Mouse (Mus musculus): ENCODE data around the gene Nepn. TPM values are rescaled to one million over a fixed set of nuclear protein-coding genes. Genes with fewer than 3 reads are reported as not detected.
"Not testable (repeated sequence)": the region's sequence is repeated elsewhere in the genome, so short reads cannot be mapped to it uniquely, and the experiment has no call there.

The Nepn gene
- total RNA-seq (2014; rRNA removed) (not detected in 2 replicates), polyA plus RNA-seq (2015; fragmentation: Nextera tagmentation; extraction: Ambion mirVana) (not detected in 2 replicates)

DNA sequence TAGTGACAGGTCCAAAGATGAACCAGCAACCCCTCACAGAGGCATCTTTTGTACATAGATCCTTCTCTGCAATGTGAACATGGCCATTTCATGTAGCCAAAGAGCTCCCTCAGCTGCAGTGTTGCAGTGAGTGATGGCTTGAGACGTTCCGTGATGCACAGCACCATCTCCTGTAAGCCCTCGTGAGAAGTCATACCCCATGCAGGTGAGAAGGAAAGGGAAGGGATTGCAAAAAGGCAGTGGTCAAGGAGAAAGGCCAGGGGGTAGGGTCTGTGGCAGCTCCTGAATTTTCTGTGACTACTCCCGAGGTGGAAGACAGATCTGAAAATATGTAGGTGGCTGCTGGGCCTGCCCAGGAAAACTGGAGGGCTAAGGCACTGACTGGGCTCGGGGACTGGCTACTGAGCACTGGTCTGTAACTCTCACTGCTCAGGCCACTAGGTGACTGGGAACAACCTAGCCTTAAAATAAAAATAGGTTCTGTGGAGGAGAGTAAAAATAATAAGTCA, at the start of gene Nepn:
Nepn (plus strand) TSS at position 51 of the 509 bp plus-strand sequence.
- Histone ChIP-seq H3K27me3 (ENCODE audit: insufficient read depth, low read length) (no peaks in the 10 kb centered on the region), H3K27ac (ENCODE audit: low read depth, low read length) (no peak within 1 kb of the TSS), H3K9ac (replicated peaks; ENCODE audit: low read length, poor library complexity, severe bottlenecking) (no peak within 1 kb of the TSS), H3K9me3 (ENCODE audit: low read length) (no peaks in the 10 kb centered on the region), H3K4me1 (ENCODE audit: insufficient read depth, low read length) (no peaks in the 10 kb centered on the region), H3K36me3 (ENCODE audit: insufficient read depth, low read length) (no peaks in the 10 kb centered on the region), H3K4me3 (ENCODE audit: low read depth, low read length) (no peak within 1 kb of the TSS), H3K4me2 (ENCODE audit: low read depth, low read length, poor library complexity, severe bottlenecking) (no peak within 1 kb of the TSS)
- ATAC-seq (ENCODE audit: low FRiP score) = no peak
- WGBS = 80% methylated on average over 5 of the region's 5 CpGs
- DNase-seq (ENCODE audit: low spot score) = no peak
- TF ChIP-seq CTCF (IDR thresholded peaks at IDR 0.05) = no peak

DNA sequence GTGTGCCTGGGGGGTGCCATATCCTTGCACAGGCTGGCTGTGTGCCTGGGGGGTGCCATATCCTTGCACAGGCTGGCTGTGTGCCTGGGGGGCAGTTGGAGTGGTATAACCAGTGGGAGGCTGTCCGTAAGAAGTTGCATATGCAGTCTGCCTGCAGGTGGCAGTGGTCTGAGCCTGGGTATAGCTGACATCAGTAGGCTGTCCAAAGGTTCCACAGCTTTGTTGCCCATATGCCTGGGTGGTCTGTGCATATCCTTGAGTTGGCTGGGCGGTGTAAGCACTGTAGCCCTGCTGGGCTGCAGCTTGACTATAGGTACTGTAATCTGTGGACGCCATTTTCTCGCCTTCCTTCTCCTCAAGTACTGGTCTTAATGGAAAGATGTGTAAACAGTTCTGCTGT, 45.4 kb upstream of the Nepn start:
- ATAC-seq (ENCODE audit: low FRiP score); H3K4me3 ChIP-seq (ENCODE audit: low read depth, low read length); H3K9ac ChIP-seq (replicated peaks; ENCODE audit: low read length, poor library complexity, severe bottlenecking); DNase-seq (ENCODE audit: low spot score); H3K9me3 ChIP-seq (ENCODE audit: low read length); H3K27ac ChIP-seq (ENCODE audit: low read depth, low read length); H3K27me3 ChIP-seq (ENCODE audit: insufficient read depth, low read length); H3K4me1 ChIP-seq (ENCODE audit: insufficient read depth, low read length); H3K4me2 ChIP-seq (ENCODE audit: low read depth, low read length, poor library complexity, severe bottlenecking): not testable (repeated sequence)
- 96% methylated on average over 4 of the region's 4 CpGs for WGBS
- peaks cover 26% of the 10 kb centered on the region for H3K36me3 ChIP-seq (ENCODE audit: insufficient read depth, low read length)
- TF ChIP-seq CTCF (IDR thresholded peaks at IDR 0.05) = peak; percentile 29; the same call in 1 of the 2 replicates

DNA sequence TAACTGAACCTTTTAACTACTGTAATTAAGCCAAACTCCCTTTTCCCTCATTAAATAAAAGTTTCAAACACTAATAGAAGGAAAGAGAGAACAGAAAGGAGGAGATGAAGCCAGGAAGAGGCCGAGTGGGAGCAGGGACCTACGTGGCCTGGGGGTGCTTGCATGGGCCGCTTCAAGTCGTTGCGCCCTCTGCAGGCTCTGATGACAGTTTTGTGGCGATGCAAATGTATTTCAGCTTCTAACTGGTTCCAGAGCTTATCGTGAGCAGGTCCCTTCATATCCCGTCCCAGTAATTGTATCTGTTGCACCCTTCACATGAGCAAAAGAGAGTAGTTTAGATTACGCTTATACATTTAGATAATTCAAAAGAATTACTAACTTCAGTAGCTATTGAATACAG, 35.6 kb upstream of the Nepn start:
- 74% methylated on average over 9 of the region's 9 CpGs for WGBS
- Histone ChIP-seq H3K4me2 (ENCODE audit: low read depth, low read length, poor library complexity, severe bottlenecking) (no peak overlapping the region), H3K4me3 (ENCODE audit: low read depth, low read length) (no peak overlapping the region), H3K27me3 (ENCODE audit: insufficient read depth, low read length) (no peaks in the 10 kb centered on the region), H3K36me3 (ENCODE audit: insufficient read depth, low read length) (peaks cover 13% of the 10 kb centered on the region), H3K9ac (replicated peaks; ENCODE audit: low read length, poor library complexity, severe bottlenecking) (no peak overlapping the region), H3K4me1 (ENCODE audit: insufficient read depth, low read length) (no peaks in the 10 kb centered on the region), H3K27ac (ENCODE audit: low read depth, low read length) (no peak overlapping the region), H3K9me3 (ENCODE audit: low read length) (no peaks in the 10 kb centered on the region)
- peak; percentile 24 for TF ChIP-seq CTCF (IDR thresholded peaks at IDR 0.05)
- ATAC-seq (ENCODE audit: low FRiP score) (no peak), DNase-seq (ENCODE audit: low spot score) (no peak)

DNA sequence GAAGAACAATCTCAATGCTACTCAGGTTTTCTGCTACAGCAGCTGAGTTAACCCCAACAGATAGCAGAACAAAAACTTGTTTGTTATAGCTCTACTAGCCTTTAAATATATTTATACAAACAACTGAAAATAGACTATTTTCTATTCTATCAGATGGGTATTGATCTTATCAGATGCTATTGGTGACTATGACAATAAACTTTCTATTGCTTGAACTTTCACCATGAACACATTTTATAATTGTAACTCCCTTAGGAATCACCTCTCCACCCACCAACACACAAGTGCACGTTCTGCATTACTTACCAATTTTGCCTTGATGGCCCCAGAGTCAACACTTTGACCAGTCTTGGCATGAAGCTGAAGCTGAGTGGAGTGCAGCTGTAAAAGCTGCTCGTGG, 30.3 kb upstream of the Nepn start, which contains the start of gene Gm26741:
Gm26741 (plus strand) TSS at position 301 of the 400 bp plus-strand sequence.
- 90% methylated on average over 2 of the region's 2 CpGs for whole genome bisulfite sequencing
- Histone ChIP-seq H3K9ac (replicated peaks; ENCODE audit: low read length, poor library complexity, severe bottlenecking) (no peak within 1 kb of the TSS), H3K27me3 (ENCODE audit: insufficient read depth, low read length) (no peaks in the 10 kb centered on the region), H3K9me3 (ENCODE audit: low read length) (no peaks in the 10 kb centered on the region), H3K4me1 (ENCODE audit: insufficient read depth, low read length) (no peaks in the 10 kb centered on the region), H3K4me2 (ENCODE audit: low read depth, low read length, poor library complexity, severe bottlenecking) (no peak within 1 kb of the TSS), H3K4me3 (ENCODE audit: low read depth, low read length) (no peak within 1 kb of the TSS), H3K27ac (ENCODE audit: low read depth, low read length) (no peak within 1 kb of the TSS), H3K36me3 (ENCODE audit: insufficient read depth, low read length) (no peaks in the 10 kb centered on the region)
- DNase-seq (ENCODE audit: low spot score) (no peak), ATAC-seq (ENCODE audit: low FRiP score) (no peak)
- no peak for TF ChIP-seq CTCF (IDR thresholded peaks at IDR 0.05)

DNA sequence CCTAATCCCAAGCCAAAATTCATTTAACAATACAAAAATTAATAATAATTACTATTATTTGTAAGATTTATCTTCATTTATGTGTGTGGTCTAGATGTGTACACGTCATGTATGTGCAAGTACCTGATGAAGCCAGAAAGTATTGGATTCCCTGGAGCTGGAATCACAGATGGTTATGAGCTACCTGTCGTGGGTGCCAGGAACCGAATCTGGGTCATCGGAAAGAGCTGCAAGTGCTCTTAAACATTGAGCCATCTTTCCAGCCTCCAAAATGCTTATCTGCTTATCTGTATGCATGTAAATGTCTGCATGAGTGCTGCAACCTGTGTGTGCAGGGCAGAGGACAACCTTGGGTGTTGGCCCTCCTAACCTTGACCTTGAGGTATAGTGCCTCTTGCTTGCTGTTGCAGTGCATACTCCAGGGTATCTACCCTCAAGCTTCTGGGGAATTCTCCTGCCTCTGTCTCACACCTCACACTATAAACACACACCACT, 28.5 kb upstream of the Nepn start:
- Histone ChIP-seq H3K4me1 (ENCODE audit: insufficient read depth, low read length) (no peaks in the 10 kb centered on the region), H3K9ac (replicated peaks; ENCODE audit: low read length, poor library complexity, severe bottlenecking) (no peak overlapping the region), H3K36me3 (ENCODE audit: insufficient read depth, low read length) (no peaks in the 10 kb centered on the region), H3K9me3 (ENCODE audit: low read length) (no peaks in the 10 kb centered on the region), H3K27me3 (ENCODE audit: insufficient read depth, low read length) (no peaks in the 10 kb centered on the region), H3K4me2 (ENCODE audit: low read depth, low read length, poor library complexity, severe bottlenecking) (no peak overlapping the region), H3K4me3 (ENCODE audit: low read depth, low read length) (no peak overlapping the region), H3K27ac (ENCODE audit: low read depth, low read length) (no peak overlapping the region)
- WGBS = 95% methylated on average over 4 of the region's 4 CpGs
- ATAC-seq (ENCODE audit: low FRiP score) (no peak), DNase-seq (ENCODE audit: low spot score) (no peak)
- no peak for TF ChIP-seq CTCF (IDR thresholded peaks at IDR 0.05)

DNA sequence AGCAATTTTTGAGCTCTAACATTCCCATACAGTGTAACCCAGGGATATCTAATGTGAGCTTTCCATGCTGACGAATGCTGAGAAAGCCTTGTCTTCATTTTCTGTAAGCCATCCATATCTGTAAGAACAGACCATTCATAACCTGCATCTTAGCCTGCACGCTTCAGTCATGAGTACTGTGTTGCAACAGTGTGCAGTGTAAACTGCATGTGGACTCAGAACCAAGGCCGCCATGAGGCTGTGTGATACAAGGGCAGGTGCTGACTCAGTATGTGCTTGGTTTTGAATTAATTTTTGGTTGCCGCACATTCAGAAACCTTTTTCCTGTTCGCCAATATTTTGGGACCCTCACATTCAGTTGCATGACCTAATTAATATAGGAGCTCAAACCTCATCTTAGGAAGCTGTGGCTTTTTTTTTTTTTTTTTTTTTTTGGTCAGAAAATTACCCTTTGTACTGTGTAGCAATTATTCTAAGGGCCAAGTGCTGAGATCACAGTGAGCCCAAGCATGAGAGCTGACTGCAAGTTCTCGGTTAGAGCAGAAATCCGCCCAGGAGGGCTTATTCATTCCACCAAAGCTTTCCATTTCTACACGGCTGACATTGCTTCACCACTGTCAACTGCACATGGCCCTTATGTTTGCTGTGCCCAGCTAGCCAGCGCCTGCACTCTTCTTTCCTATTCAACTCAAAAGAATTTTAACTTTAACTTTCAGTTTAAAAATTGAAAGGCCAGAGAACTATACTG, 27.7 kb upstream of the Nepn start:
- no peak for TF ChIP-seq CTCF (IDR thresholded peaks at IDR 0.05)
- Histone ChIP-seq H3K4me3 (ENCODE audit: low read depth, low read length) (no peak overlapping the region), H3K4me2 (ENCODE audit: low read depth, low read length, poor library complexity, severe bottlenecking) (no peak overlapping the region), H3K9ac (replicated peaks; ENCODE audit: low read length, poor library complexity, severe bottlenecking) (no peak overlapping the region), H3K27me3 (ENCODE audit: insufficient read depth, low read length) (no peaks in the 10 kb centered on the region), H3K4me1 (ENCODE audit: insufficient read depth, low read length) (no peaks in the 10 kb centered on the region), H3K36me3 (ENCODE audit: insufficient read depth, low read length) (no peaks in the 10 kb centered on the region), H3K9me3 (ENCODE audit: low read length) (no peaks in the 10 kb centered on the region), H3K27ac (ENCODE audit: low read depth, low read length) (no peak overlapping the region)
- ATAC-seq (ENCODE audit: low FRiP score) (no peak), DNase-seq (ENCODE audit: low spot score) (no peak)
- 88% methylated on average over 9 of the region's 9 CpGs for WGBS
